Mouse (Mus musculus) gastrocnemius, postnatal 36 days (tissue): ENCODE data around the gene Acot12. TPM values are rescaled to one million over a fixed set of nuclear protein-coding genes. Genes with fewer than 3 reads are reported as not detected.
"Not testable (repeated sequence)": the region's sequence is repeated elsewhere in the genome, so short reads cannot be mapped to it uniquely, and the experiment has no call there.

Experiments
- DNase-seq, 2 experiments: peaks; one replicate each; pipeline ENCODE4 v3.0.0; 2022
- intact Hi-C: fragments of 180-260 bp; cut with DNase I; formaldehyde crosslinking; loops from one replicate; pipeline ENCODE4 v1.15.1; 2025
- total RNA-seq, 2 experiments: library from RNA; stranded (reverse); gene quantifications; 2 replicates each; pipeline ENCODE4 v1.2.3; 2021

Acot12 gene
- total RNA-seq, 2 experiments from 2014 or later = not detected

DNA sequence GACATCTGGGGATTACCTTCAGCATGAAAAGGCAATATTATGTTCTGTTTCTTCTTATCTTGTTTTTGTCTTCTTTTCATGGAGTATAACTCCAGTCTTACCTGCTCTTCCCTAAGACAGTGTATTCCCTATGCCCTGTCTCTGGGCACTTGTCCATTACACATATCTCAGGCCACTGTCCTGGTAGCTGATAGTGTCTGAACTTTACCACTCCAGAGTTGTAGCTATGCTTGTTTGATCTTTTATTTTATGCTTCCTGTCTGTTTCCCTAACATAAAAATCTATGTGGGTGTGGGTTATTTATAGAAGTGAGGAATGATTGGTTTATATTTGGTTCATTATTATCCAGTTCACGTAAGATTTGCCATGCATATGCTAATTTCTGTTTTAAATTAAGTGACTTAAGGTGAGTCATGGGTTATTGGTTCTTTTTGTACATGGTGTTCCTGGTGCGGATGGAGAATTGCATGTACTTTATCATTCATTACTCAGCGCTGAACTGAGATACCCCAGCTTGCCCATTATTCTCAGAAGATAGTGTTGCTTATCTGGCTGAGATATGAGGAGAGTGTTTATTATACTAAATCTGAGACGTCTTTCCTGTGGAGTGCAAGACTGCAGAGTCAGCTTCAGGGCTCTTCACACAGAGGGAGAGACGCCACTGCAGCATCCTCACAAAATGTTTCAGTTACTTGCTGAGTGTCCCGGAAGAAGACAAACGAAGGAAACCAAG is 17.2 kb downstream of the Acot12 start:
- no peak for DNase-seq
- intact Hi-C loops = no loop called here

GRCm38 (mm10) chr13:91759791-91760190 is 18.5 kb downstream of the Acot12 start:
- intact Hi-C loops = no loop called here
- DNase-seq = no peak

DNA sequence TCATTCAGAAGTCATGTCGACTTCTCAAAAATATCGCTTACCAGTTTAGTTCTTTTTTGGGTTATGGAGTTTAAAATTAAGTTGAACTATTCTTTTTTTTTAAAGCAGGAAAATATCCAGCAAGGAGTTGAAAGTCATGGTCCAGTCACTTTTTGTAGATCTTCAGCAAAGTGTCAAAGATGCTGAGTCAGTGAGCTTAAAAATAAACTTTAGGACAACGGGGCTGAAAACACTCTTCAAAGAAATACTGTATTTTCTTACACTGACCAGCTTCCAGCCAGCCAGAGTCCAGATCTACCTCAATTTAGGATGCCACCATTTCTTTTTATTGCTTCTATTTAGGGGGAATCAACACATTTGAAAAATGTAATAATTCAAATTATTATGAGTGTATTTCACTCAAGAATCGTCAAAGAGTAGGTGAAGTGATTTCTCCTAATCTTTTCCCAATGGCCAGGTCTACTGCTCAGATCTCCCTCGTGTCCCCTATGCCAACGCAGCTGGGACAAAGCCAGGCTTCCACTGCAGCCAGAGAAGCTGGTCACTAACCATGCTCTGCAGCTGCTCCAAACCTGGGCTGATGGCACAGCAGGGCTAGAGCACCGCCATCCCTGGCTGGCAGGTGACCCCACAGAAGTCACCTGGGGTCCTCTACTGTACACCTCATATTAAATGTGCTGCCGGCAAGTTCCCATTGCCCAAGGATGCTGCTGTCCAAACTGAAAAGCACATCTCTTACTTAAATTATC is 19.2 kb downstream of the Acot12 start:
- no peak for DNase-seq
- intact Hi-C loops = no loop called here

DNA sequence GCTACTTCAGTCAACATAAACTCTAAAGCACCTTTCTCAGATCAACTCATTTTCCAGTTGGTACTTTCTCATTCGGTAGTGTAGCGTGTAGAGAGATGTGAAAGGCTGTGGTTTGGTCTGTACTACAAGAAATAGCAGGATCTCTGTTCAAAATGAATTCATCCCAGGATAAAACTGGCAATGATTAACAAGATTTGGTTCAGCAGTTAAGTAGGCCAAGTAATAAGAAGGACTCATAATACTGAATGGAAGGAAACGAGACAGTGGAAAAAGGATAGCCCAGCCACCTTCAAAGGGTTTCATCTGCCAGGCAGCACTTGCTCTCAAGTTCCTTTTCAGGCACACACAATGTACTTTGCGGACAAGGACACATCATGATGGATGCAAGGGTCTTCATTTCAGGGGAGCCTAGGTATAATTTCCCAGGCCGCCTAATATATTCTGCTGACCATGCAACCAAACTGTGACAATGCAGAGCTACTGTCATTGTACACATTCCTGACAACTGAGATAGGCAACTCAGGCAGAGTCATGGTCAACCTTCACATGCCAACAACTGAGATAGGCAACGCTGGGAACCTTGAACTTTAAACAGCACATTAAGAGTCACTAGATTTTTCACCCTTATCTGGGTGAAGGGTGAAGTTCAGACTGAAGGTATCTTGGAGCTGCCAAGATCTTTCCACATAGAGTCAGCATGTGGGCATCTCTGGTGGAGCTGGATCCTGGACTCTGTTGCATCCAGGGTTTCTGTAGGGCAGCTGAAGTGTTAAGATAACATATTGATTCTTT is 20.5 kb downstream of the Acot12 start:
- intact Hi-C loops = no loop called here

DNA sequence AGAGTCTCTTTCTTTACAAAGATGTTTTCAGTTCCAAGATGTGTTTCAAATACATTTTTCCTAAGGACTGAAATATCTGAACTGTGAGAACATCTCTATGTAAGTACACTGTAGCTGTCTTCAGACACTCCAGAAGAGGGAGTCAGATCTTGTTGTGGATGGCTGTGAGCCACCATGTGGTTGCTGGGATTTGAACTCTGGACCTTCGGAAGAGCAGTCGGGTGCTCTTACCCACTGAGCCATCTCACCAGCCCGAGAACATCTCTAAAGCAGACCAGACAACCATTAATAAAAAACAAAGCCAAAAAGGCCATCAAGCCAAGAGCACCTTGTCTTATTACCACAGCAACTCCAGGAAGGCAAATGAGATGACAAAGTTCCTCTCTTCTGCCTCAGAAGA is 22.3 kb downstream of the Acot12 start:
- intact Hi-C loops, DNase-seq: not testable (repeated sequence)

More for the DNA sequence above, 20.5 kb downstream of the Acot12 start:
- DNase-seq = no peak

DNA sequence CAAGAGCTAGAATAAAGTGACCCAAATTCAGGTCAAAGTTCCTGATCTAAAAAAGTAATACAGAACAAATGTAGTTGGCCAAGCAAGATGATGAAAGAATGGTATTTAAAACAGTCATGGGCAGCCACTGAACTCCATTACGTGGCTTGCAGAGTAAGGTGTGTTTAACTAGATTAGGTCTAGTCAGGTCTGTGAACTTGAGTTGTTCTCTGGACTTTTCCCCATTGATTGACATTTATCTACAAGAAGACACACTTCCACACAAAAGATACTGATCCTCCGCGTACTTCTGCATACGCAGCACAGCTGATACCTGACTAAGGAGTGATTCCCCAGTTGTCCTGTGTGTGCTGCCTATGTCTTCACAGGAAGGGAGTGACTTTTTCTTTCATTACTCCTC is 24.3 kb downstream of the Acot12 start:
- intact Hi-C loops = no loop called here
- no peak for DNase-seq

DNA sequence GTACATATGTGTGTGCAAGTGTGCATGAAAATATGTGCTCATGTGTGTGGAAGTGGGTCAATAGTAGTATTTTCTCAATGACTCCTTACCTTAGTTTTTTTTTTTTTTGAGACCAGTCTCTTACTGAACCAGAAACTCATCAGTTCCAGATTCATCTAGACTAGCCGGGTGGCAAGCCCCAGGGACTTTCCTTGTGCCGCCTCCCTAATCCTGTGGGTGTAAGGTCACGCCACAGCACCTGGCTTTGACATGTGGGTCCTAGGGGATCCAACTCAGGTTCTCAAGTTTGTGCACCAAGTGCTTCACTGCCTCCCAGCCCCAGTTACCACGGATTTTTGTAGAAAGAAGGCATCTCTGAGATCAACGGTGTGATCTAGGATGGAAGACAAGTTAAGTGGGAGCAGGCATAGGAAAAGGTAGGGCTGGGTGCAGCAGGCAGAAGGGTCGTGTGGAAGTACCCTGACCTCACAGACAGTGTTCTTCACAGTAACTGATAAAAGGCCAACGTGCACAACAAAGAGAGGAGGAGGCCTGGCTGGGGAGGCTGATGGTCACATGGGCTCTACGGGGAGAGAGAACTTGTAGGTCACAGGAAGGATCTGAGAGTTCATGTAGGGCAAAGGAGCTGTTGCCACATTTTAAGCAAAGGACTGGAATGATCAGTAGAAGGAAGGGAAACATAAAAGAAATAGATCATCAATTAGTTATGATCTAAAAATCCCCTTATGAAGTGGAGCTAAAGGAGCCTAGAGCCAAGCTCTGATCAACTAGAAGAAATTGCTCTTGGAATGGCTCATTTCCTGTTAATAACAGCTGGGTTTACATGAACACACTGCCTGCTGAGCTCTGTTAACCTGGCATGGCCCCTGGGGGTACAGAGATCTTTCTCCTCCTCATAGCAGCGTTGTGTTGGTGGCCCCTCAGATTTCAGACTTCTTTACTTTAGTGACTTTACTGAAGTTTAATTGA is 27.7 kb downstream of the Acot12 start:
- intact Hi-C loops = no loop called here
- no peak for DNase-seq

DNA sequence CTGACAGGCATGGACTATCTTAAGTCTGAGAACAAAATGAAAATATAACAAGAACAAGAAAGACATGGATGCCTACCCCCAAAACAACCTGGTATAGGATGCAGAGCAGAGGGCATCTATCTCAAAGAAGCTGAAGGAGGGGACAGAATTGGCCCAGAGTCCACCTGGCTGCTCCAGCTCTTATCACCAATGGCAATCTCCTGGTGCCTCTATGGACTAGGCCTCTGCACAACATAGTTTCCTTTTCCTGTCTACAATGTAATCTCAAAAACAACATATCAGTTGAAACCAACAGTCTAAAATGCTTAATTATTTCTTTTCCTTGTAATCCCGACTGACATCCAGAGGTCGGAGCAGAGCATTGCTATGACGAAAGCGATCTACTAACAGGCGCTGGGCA is 36.8 kb downstream of the Acot12 start:
- DNase-seq = no peak
- intact Hi-C loops = no loop called here

DNA sequence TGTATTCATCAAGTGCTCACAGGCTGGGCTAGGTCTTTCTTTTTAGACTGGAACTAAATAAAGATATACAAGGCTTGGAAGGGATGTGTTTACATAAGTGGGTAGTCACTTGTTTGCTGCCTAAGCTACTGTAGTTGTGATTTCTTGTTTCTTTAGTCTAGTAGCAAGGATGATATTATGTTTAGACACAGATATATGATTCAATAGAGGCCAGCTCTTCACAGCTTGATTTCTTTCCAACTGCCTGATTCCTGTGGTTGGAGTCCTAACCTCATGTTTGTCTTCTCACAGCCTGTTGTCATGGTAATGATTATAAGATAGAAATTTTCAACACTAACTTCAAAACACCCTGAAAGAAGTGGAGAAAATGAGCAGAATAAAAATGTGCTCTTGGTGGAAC is 38.6 kb downstream of the Acot12 start:
- intact Hi-C loops = no loop called here
- DNase-seq = no peak

DNA sequence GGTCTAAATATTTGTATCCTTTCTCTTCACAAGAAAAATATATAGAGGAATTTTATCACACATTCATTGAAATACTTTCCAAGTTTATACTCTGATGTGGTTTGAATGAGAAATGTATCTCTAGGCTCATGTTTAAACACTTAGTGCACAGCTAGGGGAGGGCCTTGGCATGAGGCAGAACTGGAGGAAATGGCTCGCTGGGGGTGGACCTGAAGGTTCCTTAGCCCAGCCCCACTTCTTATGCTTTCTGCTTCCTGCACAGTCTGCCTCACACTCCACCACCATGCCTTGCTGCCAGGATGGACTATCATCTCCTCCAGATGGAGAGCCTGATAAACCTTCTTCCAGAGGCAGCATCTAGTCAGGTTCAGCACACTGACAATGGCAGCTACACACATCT is 50.7 kb downstream of the Acot12 start:
- DNase-seq = no peak
- intact Hi-C loops = no loop called here

DNA sequence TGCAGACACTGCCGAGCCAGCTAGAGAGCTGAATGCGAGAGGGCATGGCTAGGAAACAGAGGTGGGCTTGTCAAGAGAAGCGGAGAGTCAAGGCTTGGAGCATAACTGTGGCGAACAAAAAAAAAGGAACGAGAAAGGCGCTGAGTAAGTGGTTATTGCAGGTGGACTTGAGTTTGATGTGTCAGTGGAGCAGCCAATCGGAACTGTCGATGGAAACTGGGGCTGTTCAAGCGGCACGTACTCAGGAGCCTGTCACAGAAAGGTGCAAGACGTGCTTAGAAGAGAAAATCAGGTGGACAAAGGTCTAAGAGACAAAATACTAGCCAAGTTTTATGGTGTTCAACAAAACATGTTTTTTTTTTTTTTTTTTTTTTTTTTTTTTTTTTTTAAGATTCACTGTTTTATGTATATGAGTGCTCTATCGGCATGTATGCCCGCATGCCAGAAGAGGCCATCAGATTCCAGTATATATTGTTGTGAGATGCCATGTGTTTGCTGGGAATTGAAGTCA is 53.7 kb downstream of the Acot12 start:
- DNase-seq = no peak
- intact Hi-C loops = no loop called here

DNA sequence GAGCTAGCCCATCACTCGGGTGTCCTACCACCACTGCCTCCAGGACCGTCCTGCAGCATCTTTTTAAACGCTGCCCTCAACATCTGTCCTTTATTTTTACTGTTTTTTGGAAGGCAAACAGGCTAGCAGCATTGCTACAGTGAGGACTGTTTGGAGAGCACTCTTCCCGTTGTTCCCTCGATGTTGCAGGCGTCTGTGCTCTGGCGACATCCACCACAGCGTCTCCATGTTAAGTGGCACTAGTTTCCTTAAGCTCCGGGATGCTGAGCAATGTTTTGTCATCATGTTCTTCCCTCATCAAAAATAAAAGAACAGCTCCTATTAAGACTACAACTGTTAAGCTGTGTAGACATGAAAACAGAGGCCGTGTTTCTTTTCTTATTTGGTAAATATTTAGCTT is 54.3 kb downstream of the Acot12 start:
- no peak for DNase-seq
- intact Hi-C loops = no loop called here

- intact Hi-C loops = no loop called here
- DNase-seq = no peak
Observed at GRCm38 (mm10) chr13:91796003-91796402, 54.7 kb downstream of the Acot12 start.

GRCm38 (mm10) chr13:91796916-91797315 is 55.6 kb downstream of the Acot12 start:
- intact Hi-C loops = no loop called here
- no peak for DNase-seq

- intact Hi-C loops = no loop called here
- DNase-seq = no peak
Observed at GRCm38 (mm10) chr13:91797442-91797841, 56.1 kb downstream of the Acot12 start.

DNA sequence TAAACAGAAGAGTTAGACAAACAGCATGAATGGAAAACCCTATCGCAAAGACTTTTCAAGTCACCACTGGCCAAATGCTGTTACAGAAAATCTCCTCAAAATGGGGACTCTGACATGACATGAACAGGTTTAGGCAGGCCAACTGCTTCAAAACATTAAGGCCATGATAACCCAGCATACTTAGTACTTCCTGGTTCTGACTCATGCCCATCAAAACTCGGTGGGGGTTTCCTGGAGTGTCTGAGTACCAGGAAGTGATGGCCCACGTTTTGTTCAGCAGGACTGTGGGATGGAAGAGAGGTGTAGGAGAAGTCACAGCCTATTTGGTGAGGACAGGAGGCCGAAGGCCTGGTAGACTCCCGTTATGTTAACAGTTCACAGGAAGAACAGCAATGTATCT is 60.4 kb downstream of the Acot12 start:
- intact Hi-C loops = no loop called here
- DNase-seq = no peak

GRCm38 (mm10) chr13:91807155-91807839 is 66.0 kb downstream of the Acot12 start, which contains the start of gene Zcchc9:
Gene Zcchc9, minus strand, starts transcription at chr13:91807705.
- intact Hi-C loops = loop anchor here (5.0 kb wide), 1 partner anchor 70 kb away; the partner anchor contains the start of gene Ckmt2
- DNase-seq = peak; percentile 80 to 86

DNA sequence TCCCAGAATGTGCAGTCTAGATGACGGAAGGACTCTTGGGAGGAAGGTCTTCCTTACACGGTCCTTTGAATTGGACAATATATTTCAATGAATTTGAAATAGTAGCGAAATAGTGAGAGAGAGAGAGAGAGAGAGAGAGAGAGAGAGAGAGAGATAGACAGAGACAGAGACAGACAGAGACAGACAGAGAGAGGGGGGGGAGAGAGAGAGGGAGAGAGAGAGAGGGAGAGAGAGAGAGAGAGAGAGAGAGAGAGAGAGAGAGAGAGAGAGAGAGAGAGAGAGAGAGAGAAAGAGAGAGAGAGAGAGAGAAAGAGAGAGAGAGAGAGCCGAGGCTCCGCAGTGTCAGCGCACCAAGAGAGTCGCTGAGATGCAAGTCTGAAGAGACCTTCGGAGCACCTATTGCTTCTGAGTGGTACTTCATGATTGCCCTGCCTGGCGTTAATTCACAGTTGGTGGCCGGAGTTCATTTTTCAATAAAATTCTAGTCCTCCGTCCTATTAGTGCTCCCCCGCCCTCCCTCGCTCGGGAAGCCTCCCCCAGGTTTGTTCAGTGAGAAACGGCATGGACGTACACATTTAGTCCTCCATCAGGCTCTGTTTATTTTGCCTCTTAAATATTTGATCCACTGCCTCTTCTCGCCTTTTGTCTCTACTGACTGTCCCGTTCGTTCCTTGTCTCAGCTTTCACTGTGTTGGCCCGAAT is 66.7 kb downstream of the Acot12 start:
- intact Hi-C loops = loop anchor here (5.0 kb wide), 1 partner anchor 69 kb away; the partner anchor contains the start of gene Ckmt2
- no peak for DNase-seq
